Mouse (Mus musculus) stomach, embryonic 14.5 days (tissue): ENCODE results near the gene Cbfa2t3. TPM values are rescaled to one million over a fixed set of nuclear protein-coding genes. Genes with fewer than 3 reads are reported as not detected.

ENCODE experiments used
- ATAC-seq: fragments of 200-750 bp; cut with Nextera tagmentation; 2 replicates; pipeline ENCODE4 v1.8.0; 2017; ENCODE audit warnings: low read depth, moderate TSS enrichment; ENCODE audit not compliant: insufficient number of reproducible peaks, insufficient read depth, low FRiP score
- H3K27ac ChIP-seq: fragments of 300-500 bp; sonication (generic); 2 replicates; pipeline ENCODE4 v1.5.1; 2014; ENCODE audit warnings: mild to moderate bottlenecking, low read length, moderate library complexity, mixed read lengths
- H3K27me3 ChIP-seq: fragments of 300-500 bp; sonication (generic); 2 replicates; pipeline ENCODE4 v1.6.1; 2014; ENCODE audit warnings: low read length, control low read depth, mixed read lengths; ENCODE audit not compliant: control insufficient read depth, insufficient read depth
- H3K36me3 ChIP-seq: fragments of 300-500 bp; sonication (generic); 2 replicates; pipeline ENCODE4 v1.6.1; 2014; ENCODE audit warnings: mild to moderate bottlenecking, control low read depth, low read length, moderate library complexity, mixed read lengths; ENCODE audit not compliant: control insufficient read depth, insufficient read depth
- H3K4me1 ChIP-seq: fragments of 300-500 bp; sonication (generic); 2 replicates; pipeline ENCODE4 v1.6.1; 2014; ENCODE audit warnings: low read length, control low read depth, mixed read lengths; ENCODE audit not compliant: control insufficient read depth, insufficient read depth
- H3K4me2 ChIP-seq: fragments of 300-500 bp; sonication (generic); replicated peaks from 2 replicates; pipeline ENCODE4 v1.6.1; 2014; ENCODE audit warnings: low read depth, low read length, control low read depth
- H3K4me3 ChIP-seq: fragments of 300-500 bp; sonication (generic); 2 replicates; pipeline ENCODE4 v1.5.1; 2014; ENCODE audit warnings: low read depth, low read length, control low read depth
- H3K9ac ChIP-seq: fragments of 300-500 bp; sonication (generic); replicated peaks from 2 replicates; pipeline ENCODE4 v1.6.1; 2014; ENCODE audit warnings: low read depth, mild to moderate bottlenecking, control low read depth, low read length, moderate library complexity, mixed read lengths
- H3K9me3 ChIP-seq: fragments of 300-500 bp; sonication (generic); 2 replicates; pipeline ENCODE4 v1.6.1; 2016; ENCODE audit warnings: low read depth, low read length, control low read depth; ENCODE audit not compliant: control insufficient read depth
- WGBS: fragments of 180-500 bp; shearing (Covaris S2); extraction: QIAGEN DNeasy Blood & Tissue Kit; methylation state at CpG from one replicate; pipeline ENCODE4 v1.1.7; 2014; 5-methylcytosine and 5-hydroxymethylcytosine counted together
- polyA plus RNA-seq: library from polyadenylated mRNA; unstranded; fragments of >200 nt; fragmentation: Nextera tagmentation; extraction: Ambion mirVana; gene quantifications from 2 replicates; pipeline ENCODE4 v1.2.1, GENCODE M21; 2014

Cbfa2t3 gene
- polyA plus RNA-seq, 1 experiment from 2014 or later, result 4.1 TPM

GRCm38 (mm10) chr8:122712411-122713156 lies 13.7 kb upstream of the Cbfa2t3 start:
- no peak overlapping the region for H3K4me2 ChIP-seq
- H3K27me3 ChIP-seq, result no peaks in the 10 kb centered on the region
- H3K4me1 ChIP-seq, result no peaks in the 10 kb centered on the region
- ATAC-seq, result no peak
- no peak overlapping the region for H3K4me3 ChIP-seq
- no peaks in the 10 kb centered on the region for H3K9me3 ChIP-seq
- no peaks in the 10 kb centered on the region for H3K36me3 ChIP-seq
- no peak overlapping the region for H3K27ac ChIP-seq
- WGBS, result 66% methylated on average over 12 of the region's 12 CpGs
- H3K9ac ChIP-seq, result no peak overlapping the region

- no peaks in the 10 kb centered on the region for H3K36me3 ChIP-seq
- H3K4me3 ChIP-seq, result no peak overlapping the region
- WGBS, result 50% methylated on average over 11 of the region's 11 CpGs
- no peak overlapping the region for H3K27ac ChIP-seq
- H3K27me3 ChIP-seq, result no peaks in the 10 kb centered on the region
- no peak overlapping the region for H3K9ac ChIP-seq
- H3K9me3 ChIP-seq, result no peaks in the 10 kb centered on the region
- no peak for ATAC-seq
- no peak overlapping the region for H3K4me2 ChIP-seq
- no peaks in the 10 kb centered on the region for H3K4me1 ChIP-seq
Measured at GRCm38 (mm10) chr8:122711891-122712365, 13.0 kb upstream of the Cbfa2t3 start.

- 68% methylated on average over 3 of the region's 3 CpGs for WGBS
- no peak overlapping the region for H3K9ac ChIP-seq
- no peaks in the 10 kb centered on the region for H3K27me3 ChIP-seq
- H3K4me2 ChIP-seq, result no peak overlapping the region
- no peaks in the 10 kb centered on the region for H3K36me3 ChIP-seq
- H3K9me3 ChIP-seq, result no peaks in the 10 kb centered on the region
- H3K4me3 ChIP-seq, result no peak overlapping the region
- ATAC-seq, result no peak
- no peak overlapping the region for H3K27ac ChIP-seq
- H3K4me1 ChIP-seq, result no peaks in the 10 kb centered on the region
Measured at GRCm38 (mm10) chr8:122711480-122711879, 12.6 kb upstream of the Cbfa2t3 start.

- 42% methylated on average over 26 of the region's 26 CpGs for WGBS
- no peaks in the 10 kb centered on the region for H3K36me3 ChIP-seq
- H3K27ac ChIP-seq, result no peak overlapping the region
- H3K4me1 ChIP-seq, result no peaks in the 10 kb centered on the region
- no peaks in the 10 kb centered on the region for H3K9me3 ChIP-seq
- H3K27me3 ChIP-seq, result no peaks in the 10 kb centered on the region
- H3K9ac ChIP-seq, result no peak overlapping the region
- ATAC-seq, result 0 out of 2 replicates have a peak, but pooled peaks have one; percentile 29
- H3K4me3 ChIP-seq, result no peak overlapping the region
- no peak overlapping the region for H3K4me2 ChIP-seq
Measured at GRCm38 (mm10) chr8:122709340-122710111, 10.6 kb upstream of the Cbfa2t3 start.

- no peak overlapping the region for H3K4me3 ChIP-seq
- H3K9me3 ChIP-seq, result no peaks in the 10 kb centered on the region
- H3K27ac ChIP-seq, result no peak overlapping the region
- H3K36me3 ChIP-seq, result no peaks in the 10 kb centered on the region
- H3K4me1 ChIP-seq, result 0 out of 2 replicates have a peak, but pooled peaks cover 4% of the 10 kb centered on the region
- ATAC-seq, result no peak
- no peak overlapping the region for H3K4me2 ChIP-seq
- no peak overlapping the region for H3K9ac ChIP-seq
- 47% methylated on average over 4 of the region's 4 CpGs for WGBS
- H3K27me3 ChIP-seq, result no peaks in the 10 kb centered on the region
Measured at GRCm38 (mm10) chr8:122707184-122707583, 8.3 kb upstream of the Cbfa2t3 start.

- Histone ChIP-seq H3K27me3 (no peaks in the 10 kb centered on the region), H3K36me3 (no peaks in the 10 kb centered on the region), H3K9me3 (no peaks in the 10 kb centered on the region), H3K9ac (no peak overlapping the region), H3K4me2 (no peak overlapping the region), H3K4me3 (no peak overlapping the region), H3K4me1 (0 out of 2 replicates have a peak, but pooled peaks cover 4% of the 10 kb centered on the region), H3K27ac (no peak overlapping the region)
- 50% methylated on average over 12 of the region's 12 CpGs for WGBS
- ATAC-seq, result no peak
Measured at GRCm38 (mm10) chr8:122705901-122706561, 7.1 kb upstream of the Cbfa2t3 start.

- 86% methylated on average over 3 of the region's 3 CpGs for WGBS
- 0 out of 2 replicates have a peak, but pooled peaks cover 4% of the 10 kb centered on the region for H3K4me1 ChIP-seq
- no peak overlapping the region for H3K9ac ChIP-seq
- H3K27me3 ChIP-seq, result no peaks in the 10 kb centered on the region
- no peak overlapping the region for H3K4me2 ChIP-seq
- H3K36me3 ChIP-seq, result no peaks in the 10 kb centered on the region
- no peak overlapping the region for H3K4me3 ChIP-seq
- no peak overlapping the region for H3K27ac ChIP-seq
- no peak for ATAC-seq
- no peaks in the 10 kb centered on the region for H3K9me3 ChIP-seq
Measured at GRCm38 (mm10) chr8:122704612-122705011, 5.7 kb upstream of the Cbfa2t3 start.

GRCm38 (mm10) chr8:122702957-122703356 lies 4.0 kb upstream of the Cbfa2t3 start:
- Histone ChIP-seq H3K9ac (no peak overlapping the region), H3K36me3 (no peaks in the 10 kb centered on the region), H3K27me3 (no peaks in the 10 kb centered on the region), H3K4me3 (no peak overlapping the region), H3K9me3 (no peaks in the 10 kb centered on the region), H3K4me1 (0 out of 2 replicates have a peak, but pooled peaks cover 4% of the 10 kb centered on the region), H3K27ac (no peak overlapping the region), H3K4me2 (no peak overlapping the region)
- 82% methylated on average over 6 of the region's 6 CpGs for WGBS
- ATAC-seq, result no peak
